Mouse (Mus musculus) brain, embryonic 14.5 days (tissue): ENCODE measurements around the gene Mettl9.
"Not testable (repeated sequence)": the region's sequence is repeated elsewhere in the genome, so short reads cannot be mapped to it uniquely, and the experiment has no call there.

ENCODE experiments used
- CTCF ChIP-seq: fragments of 200-500 bp; IDR thresholded peaks from 2 replicates; pipeline ENCODE4 v1.5.1; 2012; ENCODE audit warnings: inconsistent platforms, mild to moderate bottlenecking, moderate library complexity, borderline replicate concordance; ENCODE audit not compliant: insufficient read depth, insufficient read length; ENCODE audit errors: extremely low read depth
- POLR2A ChIP-seq: fragments of 200-500 bp; IDR thresholded peaks from 2 replicates; pipeline ENCODE4 v1.6.1; 2012; ENCODE audit warnings: mild to moderate bottlenecking, inconsistent platforms, borderline replicate concordance; ENCODE audit not compliant: poor library complexity, insufficient read depth, insufficient read length, severe bottlenecking; ENCODE audit errors: extremely low read depth

DNA sequence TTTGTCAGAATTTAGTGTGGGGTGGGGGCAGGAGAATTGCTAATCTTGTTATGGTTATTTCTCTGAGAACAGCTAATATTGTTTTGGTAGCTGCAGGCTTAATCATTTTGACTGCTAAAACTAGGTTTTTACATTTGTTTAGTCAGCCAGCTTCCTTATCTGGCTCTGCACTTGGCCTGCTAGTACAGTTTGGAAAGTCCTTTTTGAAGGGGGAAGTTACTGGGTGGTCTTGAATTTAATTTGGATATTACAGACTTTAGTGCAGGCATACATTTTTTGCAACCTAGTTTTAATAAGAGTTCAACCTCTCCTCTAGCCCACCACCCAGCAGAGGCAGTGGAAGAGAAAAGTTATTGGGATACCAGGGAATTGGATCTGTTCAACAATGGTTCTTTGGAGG is 4.3 kb upstream of the Mettl9 start:
- TF ChIP-seq POLR2A, CTCF: not testable (repeated sequence)
